Mouse (Mus musculus): Measurements from ENCODE around the gene Depdc5. TPM values are rescaled to one million over a fixed set of nuclear protein-coding genes. Genes with fewer than 3 reads are reported as not detected.
"Not testable (repeated sequence)": the region's sequence is repeated elsewhere in the genome, so short reads cannot be mapped to it uniquely, and the experiment has no call there.

Gene Depdc5
- total RNA-seq, 4 experiments from 2014 or later: 44.4 to 50.4 (median 45.5) TPM

GRCm38 (mm10) chr5:32914071-32914470 is 50.6 kb downstream of the Depdc5 start:
- no peak for DNase-seq

- not testable (repeated sequence) for DNase-seq
Observed at GRCm38 (mm10) chr5:32919281-32919680, 55.8 kb downstream of the Depdc5 start.

GRCm38 (mm10) chr5:32922906-32923305 is 59.4 kb downstream of the Depdc5 start:
- DNase-seq: no peak

GRCm38 (mm10) chr5:32930761-32931160 is 67.3 kb downstream of the Depdc5 start:
- peak; percentile 64 for DNase-seq

- no peak for DNase-seq
Observed at GRCm38 (mm10) chr5:32934654-32935053, 71.2 kb downstream of the Depdc5 start.

- no peak for DNase-seq
Observed at GRCm38 (mm10) chr5:32940586-32940985, 77.1 kb downstream of the Depdc5 start.

GRCm38 (mm10) chr5:32941209-32941924 is 77.9 kb downstream of the Depdc5 start:
- no peak for DNase-seq

- no peak for DNase-seq
Observed at GRCm38 (mm10) chr5:32950077-32950476, 86.6 kb downstream of the Depdc5 start.

GRCm38 (mm10) chr5:32950702-32951274 is 87.3 kb downstream of the Depdc5 start:
- DNase-seq: no peak

- DNase-seq: no peak
Observed at GRCm38 (mm10) chr5:32955716-32956115, 92.2 kb downstream of the Depdc5 start.

GRCm38 (mm10) chr5:32961616-32962015 is 98.1 kb downstream of the Depdc5 start:
- DNase-seq: no peak

GRCm38 (mm10) chr5:32962581-32962980 is 99.1 kb downstream of the Depdc5 start:
- DNase-seq: no peak

- no peak for DNase-seq
Observed at GRCm38 (mm10) chr5:32976541-32976940, 113.0 kb downstream of the Depdc5 start.

- DNase-seq: no peak
Observed at GRCm38 (mm10) chr5:32977179-32977578, 113.7 kb downstream of the Depdc5 start.

- no peak for DNase-seq
Observed at GRCm38 (mm10) chr5:32985379-32985778, 121.9 kb downstream of the Depdc5 start.

GRCm38 (mm10) chr5:32987873-32988272 is 124.4 kb downstream of the Depdc5 start:
- DNase-seq: no peak

- DNase-seq: no peak
Observed at GRCm38 (mm10) chr5:32989959-32990640, 126.6 kb downstream of the Depdc5 start.

GRCm38 (mm10) chr5:32991152-32991551 is 127.7 kb downstream of the Depdc5 start:
- DNase-seq: no peak

GRCm38 (mm10) chr5:32994471-32994870 is 131.0 kb downstream of the Depdc5 start:
- DNase-seq: no peak

- DNase-seq: no peak
Observed at GRCm38 (mm10) chr5:32995756-32996155, 132.3 kb downstream of the Depdc5 start.

GRCm38 (mm10) chr5:32996560-32996959 is 133.1 kb downstream of the Depdc5 start:
- no peak for DNase-seq

GRCm38 (mm10) chr5:32997686-32998085 is 134.2 kb downstream of the Depdc5 start:
- DNase-seq: no peak

- no peak for DNase-seq
Observed at GRCm38 (mm10) chr5:32998783-32999182, 135.3 kb downstream of the Depdc5 start.

GRCm38 (mm10) chr5:33001111-33001510 is 137.6 kb downstream of the Depdc5 start:
- DNase-seq: no peak

Data from adrenal gland, adult 8-10 months (tissue).